Mouse (Mus musculus) thymus, adult 2 months (tissue): ENCODE results near the gene Gm20721.

Source experiments
- CTCF ChIP-seq: fragments of 200-500 bp; IDR thresholded peaks from 2 replicates; pipeline ENCODE4 v1.5.1; 2012; ENCODE audit warnings: mild to moderate bottlenecking, control low read depth, low read length, moderate library complexity, borderline replicate concordance; ENCODE audit not compliant: control insufficient read depth, poor library complexity, insufficient read depth; ENCODE audit errors: extremely low read depth
- POLR2A ChIP-seq: fragments of 200-500 bp; IDR thresholded peaks from 2 replicates; pipeline ENCODE4 v1.6.1; 2012; ENCODE audit warnings: mild to moderate bottlenecking, low read length, control low read depth, moderate library complexity; ENCODE audit not compliant: control insufficient read depth, poor library complexity, insufficient read depth; ENCODE audit errors: extremely low read depth

DNA sequence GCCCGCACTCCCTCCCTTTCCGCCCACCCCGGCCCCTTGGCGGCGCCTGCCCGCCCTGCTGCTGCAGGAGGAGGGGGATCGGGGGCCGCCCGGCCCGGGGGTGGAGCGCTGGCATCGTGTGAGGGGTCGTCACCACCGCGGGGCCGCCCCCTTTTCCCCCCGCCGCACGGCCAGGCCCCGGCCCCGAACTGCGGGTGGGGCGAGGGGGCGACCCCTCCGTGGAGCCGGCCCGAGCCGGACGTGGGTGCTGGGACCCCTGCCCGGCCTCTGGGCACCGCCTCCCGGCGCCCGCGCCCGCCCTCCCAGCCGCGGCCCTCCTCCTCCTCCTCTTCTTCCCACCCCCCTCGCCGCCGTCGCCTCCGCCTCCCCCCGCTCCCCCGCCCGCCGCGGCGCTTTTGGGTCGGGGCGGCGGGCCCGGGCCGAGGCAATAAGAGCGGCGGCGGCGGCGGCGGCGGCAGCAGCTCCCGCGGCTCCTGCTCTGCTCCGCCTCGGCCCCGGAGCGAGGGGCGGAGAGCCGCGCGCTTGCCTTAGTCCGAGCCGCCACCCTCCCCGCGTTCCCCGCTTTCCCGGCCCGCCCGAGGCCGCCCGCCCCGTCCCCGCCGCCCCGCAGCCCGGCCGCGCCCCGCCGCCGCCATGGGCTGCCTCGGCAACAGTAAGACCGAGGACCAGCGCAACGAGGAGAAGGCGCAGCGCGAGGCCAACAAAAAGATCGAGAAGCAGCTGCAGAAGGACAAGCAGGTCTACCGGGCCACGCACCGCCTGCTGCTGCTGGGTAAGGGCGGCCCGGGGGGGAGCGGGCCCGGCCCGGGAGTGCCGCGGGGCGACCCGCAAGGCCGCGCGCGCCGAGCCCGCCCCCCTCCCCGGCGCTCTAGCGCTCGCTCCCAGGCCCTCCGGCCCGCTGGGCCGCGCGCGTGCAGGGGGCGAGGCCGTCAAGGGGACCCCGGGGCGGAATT lies 16.6 kb downstream of the Gm20721 start:
- TF ChIP-seq CTCF, result peak; percentile 30; the same call in 1 of the 2 replicates
- 0 out of 2 replicates have a peak, but pooled peaks have one; percentile 22 for TF ChIP-seq POLR2A
